In the genomic region with DNA sequence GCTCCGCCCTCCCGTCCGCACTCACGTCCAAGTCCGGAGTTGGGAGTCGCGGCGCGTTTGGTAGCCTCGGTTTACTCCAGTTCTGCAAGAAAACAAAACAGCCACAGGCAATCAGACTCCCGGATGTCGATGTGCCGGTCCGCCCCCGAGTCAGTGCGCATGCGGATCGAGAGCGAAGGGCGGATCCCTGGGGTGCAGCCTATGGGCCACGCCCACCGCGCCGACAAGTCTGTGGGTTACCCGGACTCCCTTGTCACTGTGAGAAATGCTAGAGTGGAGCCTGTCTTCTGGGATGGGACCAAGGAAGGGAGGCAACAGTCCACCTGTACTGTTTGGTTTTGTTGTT, we compare ENCODE assay signal across 8 mouse cellular contexts. TPM values are rescaled to one million over a fixed set of nuclear protein-coding genes. Genes with fewer than 3 reads are reported as not detected.
DNase-seq lines count a peak whose midpoint lies in the region.

TSS of gene Tmem50a (minus strand) at position 161 of the 346 bp plus-strand sequence.

- no peaks in the 10 kb centered on the region for H3K27me3 ChIP-seq in megakaryocyte, embryonic 14.5 days (replicated peaks)

- H3K36me3 ChIP-seq in megakaryocyte, embryonic 14.5 days (replicated peaks; ENCODE audit: low read length), result peaks cover 27% of the 10 kb centered on the region

- peak within 1 kb of the TSS; percentile 97 for H3K4me3 ChIP-seq in megakaryocyte, embryonic 14.5 days (replicated peaks)

- peak; percentile 96 to 98 for DNase-seq in adrenal gland, adult (ENCODE audit: inconsistent age in 2 of 2, low spot score in 1 of 2)
- peak; percentile 97 for DNase-seq in embryo, embryonic 10 days (ENCODE audit: low spot score)
- peak; percentile 94 for DNase-seq in gastrocnemius, postnatal 10 days
- DNase-seq in induced T-regulatory cell, adult 2 months (ENCODE audit: low read depth), result peak; percentile 99
- DNase-seq in left cerebral cortex, adult 8-10 months (ENCODE audit: low spot score in 2 of 2), result peak; percentile 79 to 89
- DNase-seq in right cerebral cortex, adult 2 months (ENCODE audit: low spot score in 2 of 2), result peak; percentile 89 to 91
- peak; percentile 71 for DNase-seq in urinary bladder, postnatal 10 days (ENCODE audit: low spot score)

- H3K4me1 ChIP-seq in megakaryocyte, embryonic 14.5 days, result peaks cover 63% of the 10 kb centered on the region

- H3K9me3 ChIP-seq in megakaryocyte, embryonic 14.5 days, result no peaks in the 10 kb centered on the region

RNA-seq across cellular contexts. Expression of gene Tmem50a, which starts in this region (rescaled TPM):
- total RNA-seq in gastrocnemius, postnatal 10 days (2021), result 10 to 100 TPM; 49.9 to 55.1 TPM
- total RNA-seq in left cerebral cortex, adult 8-10 months (2022), result 100 to 1,000 TPM; 119 to 138 (median 124) TPM
- polyA plus RNA-seq in megakaryocyte, embryonic 14.5 days (2012; ENCODE audit: insufficient read depth, low replicate concordance), result 8.9 and 16.9 TPM in 2 replicates

Comparison
In these comparisons a context has a peak if more than half of its experiments do, and no peak if none do; other contexts are left out.
1. Peak in every context shown above with its lines: DNase-seq and H3K4me3 ChIP-seq.